ENCODE assay signal across 29 mouse cellular contexts in the genomic region with DNA sequence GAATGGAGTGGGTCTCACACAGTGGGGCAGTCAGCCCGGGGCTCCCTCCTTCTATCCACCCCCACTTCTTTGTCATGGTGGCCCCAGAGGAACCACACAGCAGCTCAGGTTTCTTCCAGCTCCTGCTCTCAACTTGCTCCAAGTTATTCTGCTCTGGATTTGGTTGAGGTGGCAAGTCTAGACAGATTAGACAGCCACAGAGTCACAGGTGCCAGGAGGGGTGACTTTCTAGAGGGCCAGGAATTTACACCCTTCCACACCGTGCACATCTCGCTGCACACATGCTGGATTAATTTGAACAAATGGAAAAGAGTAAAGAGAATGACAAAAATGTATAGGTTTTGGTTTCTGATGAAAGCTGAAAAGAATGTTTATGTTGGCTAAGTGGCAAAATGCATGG. TPM values are rescaled to one million over a fixed set of nuclear protein-coding genes. Genes with fewer than 3 reads are reported as not detected.
DNase-seq lines count a peak whose midpoint lies in the region; ATAC-seq lines count a peak whose summit lies in the region.
"Had no signal": no experiment of that assay in that cellular context is flagged by ENCODE, and none has a peak within 500 bp of the region (broad histone marks: within the 10 kb centered on the region; RNA-seq: fewer than 3 reads in every experiment).

No protein-coding gene starts in this region.

- no peaks in the 10 kb centered on the region for H3K9me3 ChIP-seq in embryonic facial prominence, embryonic 12.5 days
- no peaks in the 10 kb centered on the region for H3K9me3 ChIP-seq in embryonic facial prominence, embryonic 10.5 days
- H3K9me3 ChIP-seq in heart, embryonic 15.5 days (replicated peaks) = no peaks in the 10 kb centered on the region
- no peaks in the 10 kb centered on the region for H3K9me3 ChIP-seq in limb, embryonic 13.5 days
- H3K9me3 ChIP-seq: forebrain, embryonic 10.5 days; forebrain, embryonic 15.5 days; intestine, embryonic 15.5 days; liver, embryonic 13.5 days; megakaryocyte, embryonic 14.5 days; midbrain, embryonic 12.5 days; neural tube, embryonic 13.5 days had no signal

- ATAC-seq in embryonic facial prominence, embryonic 12.5 days (ENCODE audit: insufficient number of reproducible peaks, insufficient read depth, low FRiP score, low TSS enrichment) = no peak; the same call in 1 of the 2 replicates
- no peak for ATAC-seq in heart, embryonic 15.5 days (replicated peaks; ENCODE audit: insufficient number of reproducible peaks, insufficient read depth, low FRiP score, low read depth)
- no peak for ATAC-seq in limb, embryonic 13.5 days (ENCODE audit: low FRiP score, low read depth)
- ATAC-seq: forebrain, embryonic 15.5 days; hindbrain, postnatal 0 days; intestine, embryonic 15.5 days; lung, postnatal 0 days had no signal

- no peaks in the 10 kb centered on the region for H3K27me3 ChIP-seq in embryonic facial prominence, embryonic 12.5 days
- H3K27me3 ChIP-seq in embryonic facial prominence, embryonic 10.5 days (replicated peaks; ENCODE audit: low read depth, poor library complexity, severe bottlenecking) = no peaks in the 10 kb centered on the region; the same call in 1 of the 2 replicates
- H3K27me3 ChIP-seq in heart, embryonic 15.5 days = no peaks in the 10 kb centered on the region
- H3K27me3 ChIP-seq in limb, embryonic 13.5 days = no peaks in the 10 kb centered on the region
- H3K27me3 ChIP-seq: CH12.LX; forebrain, embryonic 15.5 days; intestine, embryonic 15.5 days; liver, embryonic 13.5 days; midbrain, embryonic 12.5 days; neural tube, embryonic 13.5 days had no signal

- no peak overlapping the region for H3K9ac ChIP-seq in embryonic facial prominence, embryonic 12.5 days
- H3K9ac ChIP-seq in heart, embryonic 15.5 days = no peak overlapping the region
- H3K9ac ChIP-seq in limb, embryonic 13.5 days = no peak overlapping the region
- H3K9ac ChIP-seq: forebrain, embryonic 15.5 days; intestine, embryonic 15.5 days; liver, embryonic 13.5 days; midbrain, embryonic 12.5 days; neural tube, embryonic 13.5 days had no signal

- DNase-seq in embryonic facial prominence, embryonic 10.5 days (ENCODE audit: low spot score) = no peak
- DNase-seq in heart, adult 8-10 months (ENCODE audit: low spot score) = no peak
- peak; percentile 56 for DNase-seq in NIH3T3 (ENCODE audit: low read depth)
- no peak for DNase-seq in testis, postnatal 10 days (ENCODE audit: low spot score)
- DNase-seq in cerebellum, adult 11-12 months = no peak
- DNase-seq: adrenal gland, adult 8-10 months; cerebellum, adult 9-10 months; cerebellum, postnatal 36 days; kidney, adult 2 months; kidney, postnatal 36 days; layer of hippocampus, postnatal 36 days; left cerebral cortex, postnatal 4 days; liver, embryonic 13.5 days; lung, adult 18-20 months; lung, postnatal 4 days; right cerebral cortex, postnatal 14 days had no signal

- peaks cover 21% of the 10 kb centered on the region; the same call in 1 of the 2 replicates for H3K4me1 ChIP-seq in embryonic facial prominence, embryonic 12.5 days
- peaks cover 25% of the 10 kb centered on the region for H3K4me1 ChIP-seq in embryonic facial prominence, embryonic 10.5 days
- peaks cover 59% of the 10 kb centered on the region for H3K4me1 ChIP-seq in heart, embryonic 15.5 days (replicated peaks)
- H3K4me1 ChIP-seq in limb, embryonic 13.5 days = peaks cover 42% of the 10 kb centered on the region
- H3K4me1 ChIP-seq: megakaryocyte, embryonic 14.5 days had no signal

- H3K27ac ChIP-seq in embryonic facial prominence, embryonic 12.5 days = peak overlapping the region; percentile 5; the same call in 1 of the 2 replicates
- H3K27ac ChIP-seq in embryonic facial prominence, embryonic 10.5 days (replicated peaks) = no peak overlapping the region
- H3K27ac ChIP-seq in heart, embryonic 15.5 days = peak overlapping the region; percentile 31
- peak overlapping the region; percentile 22; the same call in 1 of the 2 replicates for H3K27ac ChIP-seq in limb, embryonic 13.5 days
- H3K27ac ChIP-seq: forebrain, embryonic 10.5 days; forebrain, embryonic 15.5 days; hindbrain, postnatal 0 days; intestine, embryonic 15.5 days; liver, embryonic 13.5 days; midbrain, embryonic 12.5 days; neural tube, embryonic 13.5 days had no signal

- no peak overlapping the region for H3K4me3 ChIP-seq in embryonic facial prominence, embryonic 12.5 days
- no peak overlapping the region for H3K4me3 ChIP-seq in embryonic facial prominence, embryonic 10.5 days
- H3K4me3 ChIP-seq in heart, embryonic 15.5 days = no peak overlapping the region
- H3K4me3 ChIP-seq in limb, embryonic 13.5 days = no peak overlapping the region
- H3K4me3 ChIP-seq: forebrain, embryonic 10.5 days; forebrain, embryonic 15.5 days; intestine, embryonic 15.5 days; liver, embryonic 13.5 days; megakaryocyte, embryonic 14.5 days; midbrain, embryonic 12.5 days; neural tube, embryonic 13.5 days had no signal

- no peak overlapping the region for H3K4me2 ChIP-seq in embryonic facial prominence, embryonic 12.5 days (replicated peaks)
- H3K4me2 ChIP-seq in heart, embryonic 15.5 days = no peak overlapping the region
- no peak overlapping the region for H3K4me2 ChIP-seq in limb, embryonic 13.5 days (replicated peaks)
- H3K4me2 ChIP-seq: forebrain, embryonic 15.5 days; heart, embryonic 11.5 days; intestine, embryonic 15.5 days; liver, embryonic 13.5 days; midbrain, embryonic 12.5 days; neural tube, embryonic 13.5 days had no signal

- H3K36me3 ChIP-seq in embryonic facial prominence, embryonic 12.5 days = no peaks in the 10 kb centered on the region
- peaks cover 16% of the 10 kb centered on the region; the same call in 1 of the 2 replicates for H3K36me3 ChIP-seq in embryonic facial prominence, embryonic 10.5 days (replicated peaks)
- no peaks in the 10 kb centered on the region for H3K36me3 ChIP-seq in heart, embryonic 15.5 days
- peaks cover 6% of the 10 kb centered on the region; the same call in 1 of the 2 replicates for H3K36me3 ChIP-seq in limb, embryonic 13.5 days
- H3K36me3 ChIP-seq: intestine, embryonic 15.5 days; liver, embryonic 13.5 days had no signal

- 49% methylated on average over 3 of the region's 3 CpGs for WGBS in embryonic facial prominence, embryonic 12.5 days
- 86% methylated on average over 3 of the region's 3 CpGs for WGBS in embryonic facial prominence, embryonic 10.5 days
- 68% methylated on average over 3 of the region's 3 CpGs for WGBS in heart, embryonic 15.5 days
- 47% methylated on average over 3 of the region's 3 CpGs for WGBS in limb, embryonic 13.5 days

RNA-seq across cellular contexts. Expression of a gene that starts 18.4 kb away (rescaled TPM):
- polyA plus RNA-seq in embryonic facial prominence, embryonic 12.5 days (2016; fragmentation: Nextera tagmentation; extraction: Ambion mirVana) = 82.2 and 84.7 TPM in 2 replicates
- polyA plus RNA-seq in embryonic facial prominence, embryonic 10.5 days (2016; fragmentation: Nextera tagmentation; extraction: Ambion mirVana) = 62.4 and 64.8 TPM in 2 replicates
- polyA plus RNA-seq in heart, embryonic 15.5 days (2015; fragmentation: Nextera tagmentation; extraction: Ambion mirVana) = 106 and 130 TPM in 2 replicates
- 10 to 100 TPM; 24.9 to 32.3 (median 27.7) TPM for total RNA-seq in heart, adult 8-10 months (2022)
- polyA plus RNA-seq in limb, embryonic 13.5 days (2015; fragmentation: Nextera tagmentation; extraction: Ambion mirVana) = 81.3 and 86.7 TPM in 2 replicates

RNA-seq across cellular contexts. Expression of a gene that starts 21.9 kb away (rescaled TPM):
- polyA plus RNA-seq in embryonic facial prominence, embryonic 12.5 days (2016; fragmentation: Nextera tagmentation; extraction: Ambion mirVana) = 42.9 and 43.9 TPM in 2 replicates
- polyA plus RNA-seq in embryonic facial prominence, embryonic 10.5 days (2016; fragmentation: Nextera tagmentation; extraction: Ambion mirVana) = 10.7 and 14.4 TPM in 2 replicates
- 22.2 and 31.9 TPM in 2 replicates for polyA plus RNA-seq in heart, embryonic 15.5 days (2015; fragmentation: Nextera tagmentation; extraction: Ambion mirVana)
- total RNA-seq in heart, adult 8-10 months (2022) = 10 to 100 TPM; 13.5 to 15.5 (median 14.3) TPM
- 67.8 and 73.3 TPM in 2 replicates for polyA plus RNA-seq in limb, embryonic 13.5 days (2015; fragmentation: Nextera tagmentation; extraction: Ambion mirVana)
